Mouse (Mus musculus): ENCODE measurements around the gene Park7.

The Park7 gene

DNA sequence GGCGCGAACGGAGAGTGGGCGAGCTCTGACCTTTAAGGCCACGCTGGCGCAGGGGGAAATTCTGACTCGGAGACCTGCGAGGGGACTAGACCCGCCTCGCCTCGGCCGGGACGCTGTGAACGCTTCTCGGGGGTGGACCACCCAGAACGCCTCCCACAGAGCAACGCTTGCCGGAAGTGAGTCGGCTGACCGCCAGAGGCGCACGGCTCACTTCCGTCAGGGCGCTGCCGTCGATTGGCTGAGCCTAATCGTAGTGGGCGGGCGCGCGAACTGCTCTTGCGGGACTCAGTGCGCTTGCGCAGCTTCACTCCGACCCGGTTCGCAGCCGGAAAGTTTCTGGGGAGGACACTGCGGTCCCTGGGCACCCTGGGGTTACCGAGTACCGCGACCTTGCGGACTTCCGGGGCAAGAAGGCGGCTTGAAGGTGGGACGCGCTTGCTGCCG lies at the start of gene Park7, which contains the start of gene Tnfrsf9:
TSS of gene Park7 (minus strand) at position 148 of the 444 bp plus-strand sequence.
TSS of gene Tnfrsf9 (plus strand) at position 273 of the 444 bp plus-strand sequence.
- peak; percentile 94 to 95 for DNase-seq (ENCODE audit: low spot score in 2 of 2)

- DNase-seq (ENCODE audit: low spot score in 2 of 2), result no peak
Measured at GRCm38 (mm10) chr4:150963711-150964110, 49.5 kb upstream of the Park7 start.

DNA sequence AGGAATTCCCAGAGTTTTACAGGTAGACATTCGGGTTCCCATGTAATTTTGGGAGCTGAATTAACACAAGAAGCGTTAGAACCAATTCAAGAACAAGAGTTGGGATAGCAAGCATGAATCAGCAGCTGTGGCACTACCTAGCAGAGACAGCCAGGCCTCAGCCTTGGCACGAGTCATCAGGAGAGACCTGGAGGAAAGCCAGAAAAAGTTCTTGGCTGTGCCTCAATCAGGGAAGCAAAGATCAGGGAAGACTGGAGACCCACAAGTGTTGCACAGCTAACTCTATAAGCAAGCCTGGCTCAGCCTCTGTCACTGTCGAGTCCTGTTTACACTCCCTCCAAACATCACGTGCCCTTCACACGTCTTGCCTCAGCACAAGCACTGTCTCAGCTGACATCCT lies 48.0 kb upstream of the Park7 start:
- DNase-seq (ENCODE audit: low spot score in 2 of 2), result no peak

DNA sequence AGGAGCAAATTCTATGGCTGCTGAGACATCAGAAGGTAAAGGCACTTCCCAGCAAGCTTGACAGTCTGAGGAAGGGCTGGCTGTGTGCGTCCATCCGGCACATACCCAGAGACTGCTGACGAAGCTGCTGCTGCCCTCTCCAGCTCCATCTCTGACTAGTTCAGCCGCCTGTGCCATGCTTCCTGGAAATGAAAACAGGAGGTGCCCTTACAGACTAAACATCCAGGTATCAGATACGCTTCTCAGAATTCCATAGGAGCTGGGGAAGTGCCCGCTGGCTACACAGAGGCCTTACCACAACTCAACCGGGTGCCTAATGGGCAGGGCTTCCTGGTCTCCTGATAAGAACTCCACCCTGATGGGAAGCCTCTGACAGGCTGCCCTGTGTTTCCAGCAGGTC lies 44.3 kb upstream of the Park7 start:
- no peak for DNase-seq (ENCODE audit: low spot score in 2 of 2)

DNA sequence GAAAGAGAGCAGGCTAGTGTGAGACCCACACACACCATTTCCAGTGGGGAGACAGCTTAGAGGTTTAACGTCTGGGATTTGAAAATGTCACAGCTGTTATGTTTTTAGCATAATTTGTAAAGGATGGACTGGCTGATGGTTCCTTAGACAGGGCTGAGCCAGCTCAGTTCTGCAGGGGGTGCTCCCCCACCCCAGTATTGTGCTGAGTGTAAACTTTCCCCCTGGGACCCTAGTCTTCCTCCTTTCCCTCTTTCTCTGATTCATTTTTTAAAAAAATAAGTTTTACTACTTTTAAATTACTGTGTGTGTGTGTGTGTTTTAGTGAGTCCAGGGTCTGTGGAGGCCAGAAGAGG lies 42.8 kb upstream of the Park7 start:
- no peak for DNase-seq (ENCODE audit: low spot score in 2 of 2)

DNA sequence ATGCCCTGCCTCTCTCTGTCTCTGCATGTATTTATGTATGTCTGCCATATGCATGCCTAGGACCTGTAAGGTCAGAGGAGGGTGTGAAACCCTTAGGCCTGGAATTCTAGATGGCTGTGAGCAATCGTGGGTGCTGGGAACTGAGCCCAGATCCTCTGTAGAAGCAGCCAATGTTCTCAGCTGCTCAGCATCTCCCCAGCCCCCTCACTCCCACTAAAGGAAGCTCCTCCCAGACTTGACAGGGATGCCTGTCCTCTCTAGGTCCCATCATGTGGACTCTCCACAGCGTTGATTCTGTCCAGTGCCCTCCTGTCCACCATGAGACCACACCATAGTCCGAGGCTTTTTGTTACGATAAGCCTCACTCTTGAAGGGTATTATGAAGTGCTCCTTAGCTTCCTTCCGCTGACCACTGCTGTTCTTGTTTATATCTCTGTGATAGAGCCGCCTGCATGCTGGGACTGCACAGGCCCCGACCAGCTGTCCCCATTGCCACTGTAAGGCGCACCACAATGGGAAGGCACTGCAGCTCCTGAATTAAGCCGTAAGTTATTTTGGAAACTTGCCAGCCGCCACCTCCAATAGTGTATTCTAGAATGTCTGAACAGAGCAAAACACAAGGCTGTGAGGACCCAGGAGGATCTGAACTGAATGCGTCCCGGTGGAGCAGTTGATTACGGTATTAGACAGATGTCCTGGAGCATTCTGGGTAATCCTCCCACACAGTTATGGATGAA lies 42.3 kb upstream of the Park7 start:
- DNase-seq (ENCODE audit: low spot score in 2 of 2), result peak; percentile 38 to 39

DNA sequence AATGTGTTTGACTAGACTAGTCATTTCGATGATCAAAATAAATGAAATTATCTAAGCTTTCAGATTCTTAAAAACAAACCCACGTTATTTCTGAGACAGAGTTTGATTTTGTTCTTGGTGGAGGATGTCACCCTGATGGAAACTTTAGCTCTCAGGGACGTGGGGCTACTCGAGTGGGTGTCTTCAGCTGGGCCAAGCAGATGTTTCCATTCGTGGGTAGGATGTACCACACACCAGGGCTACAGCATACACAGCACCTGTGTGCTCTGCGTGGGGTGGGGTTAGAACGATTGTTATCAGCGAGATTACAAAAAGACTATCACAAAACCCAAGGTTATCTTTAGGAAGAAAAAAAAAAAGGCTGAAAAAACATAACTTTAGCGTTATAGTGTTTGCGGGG lies 36.7 kb upstream of the Park7 start:
- no peak for DNase-seq (ENCODE audit: low spot score in 2 of 2)

- no peak for DNase-seq (ENCODE audit: low spot score in 2 of 2)
Measured at GRCm38 (mm10) chr4:150944707-150945106, 30.5 kb upstream of the Park7 start.

- DNase-seq (ENCODE audit: low spot score in 2 of 2), result no peak
Measured at GRCm38 (mm10) chr4:150939991-150940651, 25.9 kb upstream of the Park7 start.

- DNase-seq (ENCODE audit: low spot score in 2 of 2), result peak in 1 of 2 experiments; percentile 21
Measured at GRCm38 (mm10) chr4:150938063-150938452, 23.8 kb upstream of the Park7 start.

DNA sequence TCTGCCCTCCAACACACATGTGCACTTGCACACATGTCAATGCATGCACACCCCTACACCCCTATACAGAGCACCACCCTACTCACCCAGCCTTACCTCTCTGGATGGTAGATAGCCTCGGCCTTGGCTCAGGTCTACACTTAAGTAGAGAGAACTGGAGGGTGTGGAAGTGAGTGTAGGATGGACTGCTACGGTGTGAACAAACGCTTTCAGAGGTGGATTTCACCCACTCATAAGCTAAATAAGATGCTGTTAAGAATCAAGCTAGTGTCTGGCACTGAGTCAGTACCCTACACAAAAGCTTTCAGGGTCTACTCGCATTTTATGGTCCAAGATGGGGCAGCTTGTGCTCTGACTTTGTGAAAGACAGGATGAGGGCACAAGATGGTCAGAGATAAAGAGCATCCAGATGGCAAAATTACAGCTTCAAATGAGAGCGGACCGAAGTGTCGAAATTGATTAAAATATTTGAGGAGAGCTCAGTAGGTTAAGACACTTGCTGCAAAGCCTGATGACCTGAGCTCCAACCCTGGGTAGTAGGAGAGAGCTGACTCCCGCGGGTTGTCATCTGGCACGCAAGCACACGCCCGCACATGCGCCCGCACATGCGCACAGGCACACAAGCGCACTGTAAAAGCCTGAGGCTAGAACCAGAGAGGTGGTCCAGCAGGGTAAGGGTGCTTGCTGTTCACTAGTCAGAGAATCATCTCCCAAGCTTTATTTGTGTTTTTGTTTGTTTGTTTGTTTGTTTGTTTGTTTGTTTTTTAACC lies 23.2 kb upstream of the Park7 start:
- peak; percentile 42 to 54 for DNase-seq (ENCODE audit: low spot score in 2 of 2)

DNA sequence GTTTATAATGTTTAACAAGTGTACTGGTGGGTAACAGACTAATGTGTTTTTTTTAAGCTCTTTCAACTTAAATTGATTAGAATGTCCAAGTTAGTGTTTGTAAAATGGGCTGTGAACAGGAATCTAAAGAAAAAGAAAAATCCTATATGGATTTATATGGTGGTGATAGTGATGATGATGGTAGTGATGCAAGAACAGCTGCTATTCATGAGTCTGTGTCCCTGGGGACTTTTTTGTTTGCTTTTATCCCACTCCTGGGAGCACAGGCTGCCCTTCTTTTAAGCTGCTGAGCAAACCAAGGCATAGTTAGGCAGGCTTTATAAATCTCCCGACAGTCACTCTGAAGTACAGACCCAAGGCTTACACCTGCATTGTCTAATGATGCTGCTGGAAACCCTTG lies 19.3 kb upstream of the Park7 start:
- DNase-seq (ENCODE audit: low spot score in 2 of 2), result no peak

DNA sequence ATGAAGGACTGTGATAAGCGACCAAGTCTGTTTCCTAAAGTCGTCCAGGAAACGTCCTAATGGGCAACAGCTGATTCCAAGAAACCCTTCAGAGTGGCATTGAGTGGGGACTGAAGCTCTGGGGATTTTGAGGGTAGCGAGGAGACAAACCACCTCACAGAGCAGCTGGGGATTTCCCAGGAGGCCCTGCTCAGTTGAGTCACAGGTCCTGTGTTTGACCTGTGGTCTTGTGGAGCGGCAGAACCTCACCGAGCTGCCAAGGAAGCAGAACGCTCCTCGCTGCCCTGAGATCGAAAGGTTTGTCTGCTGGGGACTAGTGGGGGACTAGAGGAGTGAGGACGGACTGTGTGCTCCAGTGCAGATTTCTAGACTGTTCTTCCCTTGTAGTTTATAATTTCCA lies 13.6 kb upstream of the Park7 start:
- no peak for DNase-seq (ENCODE audit: low spot score in 2 of 2)

DNA sequence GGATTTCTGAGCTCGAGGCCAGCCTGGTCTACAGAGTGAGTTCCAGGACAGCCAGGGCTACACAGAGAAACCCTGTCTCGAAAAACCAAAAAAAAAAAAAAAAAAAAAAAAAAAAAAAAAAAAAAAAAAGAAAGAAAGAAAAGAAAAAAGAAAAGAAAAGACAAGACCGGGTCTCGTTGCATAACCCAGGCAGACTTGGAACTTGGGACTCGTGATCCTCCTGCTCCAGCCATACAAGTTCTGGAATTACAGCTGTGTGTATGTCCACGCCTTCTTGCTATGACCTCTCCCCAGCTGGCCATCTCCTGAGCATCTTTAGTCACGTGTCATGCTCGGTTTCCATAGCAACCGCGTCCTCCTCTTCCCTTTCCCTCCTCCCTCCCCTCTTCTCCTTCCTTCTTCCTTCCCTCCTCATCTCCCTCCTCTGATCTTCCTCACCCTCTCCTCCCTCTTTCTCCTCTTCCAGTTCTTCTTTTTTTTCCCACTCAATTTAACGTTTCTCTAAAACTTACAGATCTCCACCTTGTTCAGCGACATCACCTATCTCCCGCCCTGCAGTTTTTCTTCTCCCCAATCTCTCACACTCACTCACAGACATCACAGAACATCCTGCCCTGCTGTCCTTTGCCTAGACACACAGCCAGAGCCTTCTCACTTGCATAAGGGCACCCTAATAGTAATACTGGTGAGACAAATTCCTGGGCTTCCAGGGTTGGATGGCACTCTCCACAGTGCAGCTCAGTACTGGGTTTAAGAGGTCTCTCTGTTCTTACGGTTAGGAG lies 12.9 kb upstream of the Park7 start:
- no peak for DNase-seq (ENCODE audit: low spot score in 2 of 2)

- DNase-seq (ENCODE audit: low spot score in 2 of 2), result no peak
Measured at GRCm38 (mm10) chr4:150925923-150926322, 11.7 kb upstream of the Park7 start.

DNA sequence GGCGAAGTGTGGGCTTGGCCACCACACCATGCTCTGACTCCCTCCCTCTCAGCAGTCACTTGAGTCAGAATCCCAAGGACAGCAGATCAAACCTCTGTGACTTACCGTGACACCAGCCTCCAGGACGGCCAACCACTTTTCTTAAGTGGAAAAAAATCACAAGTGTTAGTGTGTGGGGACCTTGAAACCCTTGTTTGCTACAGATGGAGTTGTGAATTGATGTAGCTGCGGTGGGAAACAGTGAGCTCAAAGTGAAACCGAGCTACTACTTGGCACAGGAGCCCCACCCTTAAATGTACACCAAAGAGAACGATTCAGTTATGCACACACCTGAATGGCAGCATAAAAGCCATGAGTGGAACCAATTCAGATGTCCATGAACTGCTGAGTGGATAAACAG lies 10.7 kb upstream of the Park7 start:
- no peak for DNase-seq (ENCODE audit: low spot score in 2 of 2)

DNA sequence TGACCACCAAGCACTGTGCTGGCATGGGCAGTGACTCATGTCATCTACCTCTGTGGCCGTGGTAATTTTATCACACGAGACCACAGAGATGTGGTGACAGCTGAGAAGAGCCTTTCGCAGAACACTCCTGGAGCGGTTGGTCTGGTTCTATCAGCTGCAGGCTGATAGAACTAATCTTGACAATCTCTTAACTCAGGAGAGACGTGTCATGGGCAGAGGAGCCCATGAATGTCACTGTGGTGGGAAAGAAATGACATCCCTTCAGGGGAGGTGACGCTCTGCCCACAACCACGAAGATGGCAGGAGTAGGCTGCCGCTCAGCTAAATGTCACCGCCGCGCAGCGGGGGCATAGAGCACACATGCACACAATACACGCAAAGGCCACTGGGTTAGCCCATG lies 10.1 kb upstream of the Park7 start:
- no peak for DNase-seq (ENCODE audit: low spot score in 2 of 2)

DNA sequence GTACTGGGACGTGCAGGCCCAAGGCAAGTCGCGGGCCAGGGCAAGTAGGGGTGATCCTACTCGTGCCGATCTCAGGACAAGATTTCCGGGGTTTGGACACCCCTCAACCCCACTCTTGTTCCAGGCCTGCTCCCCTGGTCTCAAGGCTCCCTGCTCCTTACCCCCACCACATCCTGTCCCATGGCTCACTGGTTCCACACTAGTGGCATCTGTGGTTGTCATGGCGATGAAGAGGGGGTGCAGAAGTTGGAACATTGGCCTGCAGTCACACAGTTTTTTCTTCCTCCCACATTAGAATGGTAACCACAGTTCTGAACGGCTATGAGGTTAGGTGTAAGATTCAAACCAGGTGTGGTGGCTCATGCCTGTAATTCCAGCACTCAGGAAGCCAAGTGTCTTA lies 7.0 kb upstream of the Park7 start:
- DNase-seq (ENCODE audit: low spot score in 2 of 2), result no peak

DNA sequence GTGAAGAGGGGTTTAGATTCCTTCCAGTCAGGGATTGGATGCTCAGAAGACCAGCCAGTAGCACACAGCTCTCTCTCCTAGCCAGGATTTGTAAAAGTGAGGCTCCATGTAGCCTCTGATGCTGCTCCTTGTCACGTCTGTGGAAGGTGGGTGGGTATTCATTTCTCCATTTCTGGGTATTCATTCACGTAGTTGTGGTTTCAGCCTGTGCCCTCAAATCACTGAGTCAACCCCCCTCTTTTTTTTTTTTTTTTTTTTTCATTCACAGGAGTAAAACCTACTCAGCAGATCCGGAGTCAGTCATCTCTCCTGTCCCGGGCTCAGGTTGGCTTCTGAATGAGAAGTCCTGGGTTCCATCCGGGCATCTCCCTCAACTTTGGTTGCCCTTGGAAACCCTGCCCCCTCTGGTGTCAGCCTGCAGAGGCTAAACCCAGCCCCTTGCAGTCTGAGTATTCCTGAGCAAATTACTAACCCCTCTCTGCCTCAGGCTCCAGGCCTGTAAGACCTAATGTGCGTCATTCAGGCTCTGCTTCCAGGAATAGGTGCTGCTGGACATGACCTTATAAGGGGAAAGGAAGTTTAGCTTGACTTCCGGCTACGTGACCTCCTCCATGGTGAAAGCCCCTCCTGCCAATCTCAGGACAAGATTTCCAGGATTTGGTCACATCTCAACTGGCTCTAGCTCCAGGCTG lies 3.2 kb upstream of the Park7 start:
- no peak for DNase-seq (ENCODE audit: low spot score in 2 of 2)

GRCm38 (mm10) chr4:150915181-150915906 lies 1.1 kb upstream of the Park7 start:
- DNase-seq (ENCODE audit: low spot score in 2 of 2), result peak; percentile 55 to 67

- DNase-seq (ENCODE audit: low spot score in 2 of 2), result no peak
Measured at GRCm38 (mm10) chr4:150913743-150914142, 494 bp downstream of the Park7 start.

Data from right cerebral cortex, adult 2 months (tissue).